Mouse (Mus musculus): Measurements from ENCODE around the gene Slc25a39.
"Not testable (repeated sequence)": the region's sequence is repeated elsewhere in the genome, so short reads cannot be mapped to it uniquely, and the experiment has no call there.

The Slc25a39 gene

GRCm38 (mm10) chr11:102371926-102372685, 35.6 kb downstream of the Slc25a39 start:
- DNase-seq (ENCODE audit: low spot score in 2 of 2): no peak

DNA sequence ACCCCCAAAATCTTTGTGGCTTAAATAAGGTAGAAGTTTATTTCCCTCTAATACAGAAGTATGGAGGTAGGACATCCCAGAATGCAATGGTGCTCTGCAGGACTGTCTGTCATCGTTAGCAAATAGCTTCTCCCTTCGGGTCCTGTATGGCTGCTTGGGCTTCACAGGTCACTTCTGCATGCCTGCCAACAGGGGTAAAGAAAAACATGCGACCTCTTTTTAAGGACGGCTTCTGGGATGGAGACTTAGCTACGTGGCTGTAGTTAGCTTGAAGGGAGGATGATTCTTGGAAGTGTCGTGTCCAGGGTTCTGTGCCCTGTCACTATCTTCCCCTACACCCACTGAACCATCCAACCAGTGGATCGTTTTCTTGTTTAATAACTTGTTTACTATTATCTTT, 37.5 kb downstream of the Slc25a39 start:
- no peak for DNase-seq (ENCODE audit: low spot score in 2 of 2)

DNA sequence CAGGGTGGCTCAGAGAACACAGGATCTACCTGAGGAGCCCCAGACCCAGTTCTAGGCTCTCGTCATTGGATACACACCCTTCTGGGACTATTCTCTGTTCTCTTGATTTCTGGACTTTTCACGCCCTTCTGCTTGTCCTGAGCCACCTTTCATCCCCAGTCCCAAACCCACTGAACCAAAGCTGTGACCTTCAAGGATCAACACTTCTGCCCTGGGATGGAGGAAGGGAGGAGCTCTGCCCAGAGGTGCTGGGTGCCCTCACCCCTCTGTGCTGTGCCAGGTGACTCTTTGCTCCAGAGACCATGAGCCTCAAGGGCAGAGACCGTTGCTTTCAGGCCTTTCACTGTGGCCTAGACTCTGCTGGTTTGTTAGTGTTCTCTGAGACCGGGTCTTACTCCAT, 38.5 kb downstream of the Slc25a39 start:
- DNase-seq (ENCODE audit: low spot score in 2 of 2): no peak

GRCm38 (mm10) chr11:102368347-102368746, 39.4 kb downstream of the Slc25a39 start:
- no peak for DNase-seq (ENCODE audit: low spot score in 2 of 2)

- DNase-seq (ENCODE audit: low spot score in 2 of 2): no peak
Observed at GRCm38 (mm10) chr11:102367504-102368280, 40.1 kb downstream of the Slc25a39 start.

DNA sequence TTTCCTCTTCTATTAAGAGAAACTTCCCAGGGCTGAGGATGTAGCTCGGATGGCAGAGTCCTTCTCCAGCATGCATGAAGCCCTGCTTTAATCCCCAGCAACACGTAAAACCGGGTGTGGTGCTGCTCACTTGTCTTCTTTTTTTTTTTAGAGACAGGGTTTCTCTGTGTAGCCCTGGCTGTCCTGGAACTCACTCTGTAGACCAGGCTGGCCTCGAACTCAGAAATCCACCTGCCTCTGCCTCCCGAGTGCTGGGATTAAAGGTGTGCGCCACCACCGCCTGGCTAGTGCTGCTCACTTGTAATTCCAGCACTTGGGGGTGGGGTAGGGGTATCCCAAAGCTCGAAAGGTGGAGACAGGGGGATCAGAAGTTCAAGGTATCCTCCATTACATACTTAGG, 41.6 kb downstream of the Slc25a39 start, which contains the start of gene Slc4a1:
TSS of gene Slc4a1 (minus strand) at position 101 of the 400 bp plus-strand sequence.
- DNase-seq (ENCODE audit: low spot score in 2 of 2): not testable (repeated sequence)

DNA sequence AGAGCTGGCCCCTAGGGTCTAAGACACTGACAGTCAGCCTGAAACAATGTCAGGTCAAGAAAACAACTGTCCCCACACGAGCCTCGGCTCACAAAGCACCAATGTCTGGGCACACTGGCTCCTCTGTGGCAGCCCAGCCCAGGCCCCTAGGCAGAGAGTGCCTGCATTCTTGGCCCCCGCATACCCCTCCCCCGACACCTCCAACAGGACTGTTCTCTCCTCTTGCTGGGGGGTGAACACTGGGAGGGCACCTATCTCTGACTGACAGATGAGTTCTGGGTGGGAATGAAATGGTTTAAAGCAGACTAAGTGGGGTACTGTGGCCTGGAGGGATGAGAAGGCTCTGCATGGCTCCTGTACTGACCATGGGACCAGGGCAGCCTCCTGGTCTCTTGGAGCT, 42.0 kb downstream of the Slc25a39 start:
- DNase-seq (ENCODE audit: low spot score in 2 of 2): no peak

GRCm38 (mm10) chr11:102364570-102365371, 43.0 kb downstream of the Slc25a39 start:
- no peak for DNase-seq (ENCODE audit: low spot score in 2 of 2)

DNA sequence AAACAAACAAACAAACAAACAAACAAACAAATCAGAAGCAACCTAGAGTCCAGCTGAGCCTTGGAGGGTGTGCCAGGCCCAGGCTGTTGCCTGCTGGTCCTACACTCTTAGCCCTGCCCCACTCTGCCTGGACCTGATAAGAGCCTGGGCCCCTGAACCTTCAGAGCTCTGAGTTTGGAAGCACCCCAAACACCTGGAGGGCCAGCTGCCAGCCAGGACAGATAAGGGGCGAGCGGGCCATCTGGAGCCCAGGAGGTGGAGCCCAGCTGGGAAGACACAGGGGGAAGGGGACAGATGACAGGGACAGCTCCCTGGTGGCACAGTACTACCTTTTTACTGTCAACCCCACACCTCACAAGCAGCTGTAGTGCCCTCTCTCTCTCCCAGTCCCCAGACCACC, 44.1 kb downstream of the Slc25a39 start:
- no peak for DNase-seq (ENCODE audit: low spot score in 2 of 2)

DNA sequence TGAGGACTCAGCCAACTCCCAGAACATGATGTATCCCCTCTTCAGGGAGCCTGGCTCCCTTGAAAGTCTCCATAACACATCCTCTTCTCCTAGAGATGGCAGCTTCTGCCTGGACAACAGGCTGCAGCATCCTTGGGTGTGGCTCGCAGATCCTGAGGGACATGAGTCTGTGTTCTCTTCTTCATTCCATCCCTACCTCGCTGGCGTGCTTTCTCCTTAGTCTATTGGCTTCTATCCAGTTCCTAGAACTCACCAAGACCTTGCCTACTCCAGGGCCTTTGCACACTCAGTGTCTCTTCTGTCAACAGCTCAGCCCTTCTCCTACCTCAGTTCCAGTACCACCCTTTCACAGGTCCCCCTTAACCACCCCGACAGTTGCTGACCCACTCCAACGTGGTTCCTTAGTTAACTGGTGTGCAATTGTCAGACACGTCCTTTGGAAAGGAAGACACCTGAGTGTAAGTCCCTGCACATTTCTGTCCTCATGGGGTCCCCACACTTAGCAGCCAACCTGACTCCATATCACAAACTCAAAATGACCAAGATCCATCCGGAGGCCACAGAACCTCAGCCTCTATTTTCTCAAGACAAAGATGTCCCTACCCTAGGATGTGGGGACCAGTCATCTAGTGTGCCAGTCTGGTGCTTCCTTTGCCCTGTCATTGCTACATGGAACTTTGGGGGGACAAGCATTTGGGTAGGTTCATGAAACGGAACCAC, 45.8 kb downstream of the Slc25a39 start:
- DNase-seq (ENCODE audit: low spot score in 2 of 2): no peak

GRCm38 (mm10) chr11:102358365-102358764, 49.4 kb downstream of the Slc25a39 start:
- no peak for DNase-seq (ENCODE audit: low spot score in 2 of 2)

DNA sequence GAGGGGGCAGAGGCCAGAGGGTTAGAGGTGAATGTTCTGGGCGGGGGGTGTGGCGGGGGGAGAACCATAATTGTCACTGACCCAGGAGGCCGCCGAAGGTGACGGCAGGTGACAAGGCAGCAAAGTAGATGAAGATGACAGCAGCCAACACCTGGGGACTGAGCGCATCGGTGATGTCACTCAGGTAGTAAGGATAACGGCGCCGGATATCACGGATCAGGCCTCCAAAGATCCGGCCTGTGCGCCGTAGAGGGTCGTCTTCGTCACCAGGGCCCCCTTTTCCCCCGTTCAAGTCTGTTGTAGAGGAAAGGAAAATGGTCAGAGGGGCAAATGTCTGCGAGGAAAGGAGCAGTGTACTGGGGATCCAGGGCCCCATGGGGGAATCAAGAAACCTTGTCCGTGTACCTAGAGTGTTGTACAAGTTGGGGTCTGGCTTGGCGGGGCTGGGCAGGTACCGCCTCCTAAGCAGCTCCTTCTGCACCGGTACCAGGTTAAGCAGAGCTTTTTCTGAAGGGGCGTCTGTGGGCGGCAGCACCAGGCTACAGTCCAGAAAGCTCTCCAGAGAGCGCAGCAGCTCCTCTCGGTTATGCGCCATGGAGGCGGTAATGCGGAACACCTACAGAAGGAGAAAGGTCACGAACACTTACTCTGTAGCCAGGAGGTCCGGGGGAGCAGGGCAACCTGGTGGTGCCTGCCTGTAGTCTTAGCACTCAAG, 51.0 kb downstream of the Slc25a39 start:
- DNase-seq (ENCODE audit: low spot score in 2 of 2): no peak

- DNase-seq (ENCODE audit: low spot score in 2 of 2): no peak
Observed at GRCm38 (mm10) chr11:102356190-102356589, 51.6 kb downstream of the Slc25a39 start.

GRCm38 (mm10) chr11:102355501-102355900, 52.2 kb downstream of the Slc25a39 start:
- DNase-seq (ENCODE audit: low spot score in 2 of 2): no peak

DNA sequence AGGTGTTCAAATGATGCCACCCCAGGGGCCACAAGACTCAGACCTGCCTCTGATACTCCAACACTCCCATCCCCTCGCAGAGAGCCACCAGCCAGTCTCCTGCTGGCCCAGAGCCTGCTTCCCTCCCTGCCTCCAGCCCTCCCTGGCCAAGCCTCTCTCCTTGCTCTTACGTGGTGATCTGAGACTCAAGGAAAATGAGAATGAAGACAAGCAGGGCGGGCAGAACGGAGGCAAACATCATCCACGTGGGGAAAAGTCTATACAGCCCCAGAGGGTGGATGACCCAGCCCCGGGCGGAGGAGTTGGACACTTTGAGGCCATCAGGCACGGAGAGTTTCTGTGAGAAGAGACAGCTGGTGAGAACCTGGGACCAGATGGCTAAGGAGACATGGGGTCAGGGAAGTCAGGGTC, 54.7 kb downstream of the Slc25a39 start:
- no peak for DNase-seq (ENCODE audit: low spot score in 2 of 2)
